Mouse (Mus musculus): ENCODE data around the gene Farsa. TPM values are rescaled to one million over a fixed set of nuclear protein-coding genes. Genes with fewer than 3 reads are reported as not detected.
"Not testable (repeated sequence)": the region's sequence is repeated elsewhere in the genome, so short reads cannot be mapped to it uniquely, and the experiment has no call there.

The Farsa gene
- total RNA-seq, 2 experiments from 2014 or later, result 36.3 to 37.0 TPM

DNA sequence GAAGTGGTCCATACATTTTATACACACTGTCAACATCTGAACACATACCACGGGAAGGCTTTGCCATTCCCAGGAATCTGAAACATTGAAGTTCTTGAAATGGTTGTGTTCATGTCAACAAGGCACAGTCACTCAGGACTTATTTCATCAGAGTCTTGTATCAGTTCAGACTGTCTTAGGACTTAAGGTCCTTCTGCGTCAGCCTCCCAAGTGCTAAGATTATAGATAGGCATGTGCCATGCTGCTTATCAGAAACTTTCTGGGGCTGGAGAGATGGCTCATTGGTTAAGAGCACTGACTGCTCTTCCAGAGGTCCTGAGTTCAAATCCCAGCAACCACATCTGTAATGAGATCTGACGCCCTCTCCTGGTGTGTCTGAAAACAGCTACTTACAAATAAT, 17.6 kb downstream of the Farsa start:
- DNase-seq, result no peak

DNA sequence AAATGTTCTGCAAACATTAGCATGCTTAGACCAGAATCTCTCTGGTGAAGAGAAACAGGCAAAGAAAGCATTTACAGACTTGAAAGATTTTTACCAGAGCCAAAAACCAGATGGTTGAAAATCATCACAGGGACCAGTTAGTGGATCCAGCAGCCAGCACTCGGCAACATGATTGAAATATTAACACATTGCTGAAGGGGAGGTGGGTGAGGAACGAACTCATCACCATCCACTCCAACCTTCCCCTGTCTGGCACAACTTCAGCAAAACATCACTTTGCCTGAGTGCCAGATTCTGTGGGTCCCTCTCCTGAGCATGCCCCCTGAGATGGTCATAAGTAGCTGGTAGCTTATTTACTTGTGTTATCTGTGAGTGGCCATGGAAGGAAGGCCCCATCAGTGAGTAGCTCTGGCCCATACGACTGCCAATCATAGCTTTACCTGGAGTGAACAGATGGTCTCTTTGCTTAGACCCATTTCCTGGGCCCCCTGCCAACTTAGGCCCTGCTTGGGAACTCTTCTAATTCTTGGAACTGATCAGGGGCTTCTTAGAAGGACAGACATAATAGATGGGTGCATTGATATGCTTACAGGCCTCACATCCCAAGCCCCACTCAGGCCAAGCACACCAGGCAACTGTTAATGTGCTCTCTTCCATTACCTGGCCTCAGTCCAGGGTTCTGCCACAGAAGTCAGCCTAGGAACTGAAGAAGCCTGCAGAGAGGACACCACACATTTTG, 20.7 kb downstream of the Farsa start:
- no peak for DNase-seq

DNA sequence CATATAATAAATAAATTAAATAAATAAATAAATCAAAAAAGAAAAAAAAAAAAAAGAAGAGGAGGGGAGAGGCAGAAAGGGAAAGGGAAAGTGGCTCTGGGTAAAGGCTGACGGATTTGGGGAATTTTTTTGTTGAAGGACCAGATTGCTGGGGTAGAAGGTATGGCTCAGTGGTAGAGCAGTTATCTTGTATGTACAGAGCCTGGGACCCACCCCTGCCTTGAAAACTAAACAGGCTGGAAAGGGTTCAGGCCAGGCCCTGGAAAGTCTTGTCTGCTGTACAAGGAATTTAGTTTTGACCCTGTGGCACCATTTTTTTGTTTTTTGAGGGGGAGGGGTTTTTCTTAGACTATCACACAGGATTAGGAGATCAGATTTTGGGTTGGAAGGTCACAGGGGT, 22.1 kb downstream of the Farsa start:
- no peak for DNase-seq

DNA sequence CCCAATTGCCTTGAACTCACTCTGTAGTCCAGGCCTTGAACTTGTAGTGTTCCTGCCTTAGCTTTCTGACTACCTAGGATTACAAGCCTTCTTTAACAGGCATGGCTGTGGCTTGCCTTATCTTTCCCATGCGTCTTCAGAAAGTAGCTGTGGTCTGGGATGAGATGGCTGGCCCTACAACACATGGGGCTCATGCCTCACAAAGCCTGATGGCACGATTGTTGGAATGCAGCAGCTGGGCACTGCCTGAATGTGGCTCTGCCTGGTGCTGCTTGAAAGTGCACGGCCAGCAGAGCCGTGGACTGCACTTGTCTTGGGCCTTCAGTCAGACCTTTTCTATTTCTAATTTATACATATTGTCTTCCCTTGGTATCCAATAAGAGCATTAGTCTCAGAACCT, 27.9 kb downstream of the Farsa start:
- no peak for DNase-seq

DNA sequence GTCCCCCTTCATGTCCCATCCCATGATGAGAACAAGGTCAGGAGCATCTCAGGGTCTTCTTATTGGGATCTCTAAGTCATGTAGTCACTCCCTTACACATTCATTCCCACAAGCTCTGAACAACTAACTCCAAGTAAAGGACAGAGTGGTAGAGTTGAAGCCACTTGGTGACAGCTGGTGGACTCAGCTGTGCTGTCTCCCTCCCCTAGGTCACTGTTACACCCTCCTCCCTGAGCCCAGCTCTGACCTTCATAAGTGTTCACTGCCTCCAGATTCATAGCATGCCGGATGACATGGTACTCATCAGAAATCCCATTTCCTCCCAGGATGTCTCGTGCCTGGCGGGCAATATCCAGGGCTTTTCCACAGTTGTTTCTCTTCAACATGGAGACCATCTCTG, 31.5 kb downstream of the Farsa start:
- no peak for DNase-seq

DNA sequence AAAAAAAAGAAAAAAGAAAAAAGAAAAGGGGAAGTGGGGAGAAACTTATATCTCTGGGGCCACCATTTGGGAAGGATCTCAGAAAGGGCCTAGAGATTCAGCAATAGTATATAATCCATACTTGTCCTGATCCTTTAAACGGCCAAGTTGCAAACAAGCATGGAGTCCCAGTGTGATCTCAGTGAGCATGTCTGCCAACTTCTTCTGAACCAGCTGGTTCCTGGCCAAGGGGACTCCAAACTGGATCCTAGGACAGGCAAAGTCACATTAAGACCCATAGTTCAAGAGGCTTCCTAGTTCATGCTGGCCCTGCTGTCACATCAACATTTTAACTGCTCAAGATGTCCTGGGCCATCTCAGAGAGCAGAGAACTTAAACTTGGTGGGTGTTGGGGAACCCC, 32.4 kb downstream of the Farsa start:
- DNase-seq, result no peak

DNA sequence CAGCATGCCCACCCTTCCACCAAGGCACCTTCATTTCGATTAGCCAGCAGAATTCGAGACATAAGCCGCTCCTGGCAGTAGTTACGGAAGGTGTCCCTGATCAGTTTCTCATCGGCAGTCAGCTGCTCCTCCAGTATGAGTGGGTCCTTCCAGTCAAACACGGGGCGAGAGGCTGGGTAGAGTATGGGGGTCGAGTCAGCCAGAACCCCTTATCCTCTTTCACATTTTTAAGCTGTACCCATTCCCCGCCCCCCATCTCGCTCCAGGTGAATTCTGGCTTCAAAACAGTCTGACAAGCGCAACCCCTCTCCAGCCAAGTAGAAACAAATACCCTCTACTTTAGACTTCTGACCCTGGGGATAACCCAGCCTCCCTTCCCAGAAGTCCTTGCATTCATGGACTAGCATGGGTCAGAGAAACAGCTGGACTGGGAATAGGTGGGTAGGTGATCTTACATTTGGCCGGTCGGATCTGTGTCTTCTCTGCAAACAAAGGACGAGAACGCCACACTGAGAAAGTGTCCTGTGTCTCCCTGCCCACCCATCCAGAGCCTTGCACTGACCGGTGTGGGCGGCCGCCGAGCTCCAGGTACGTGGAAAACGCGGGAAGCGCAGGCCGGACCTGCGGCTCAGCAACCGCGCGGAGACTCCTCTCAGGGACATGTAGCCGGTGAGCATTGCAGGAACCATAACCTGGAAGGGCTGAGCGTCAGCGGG, 36.4 kb downstream of the Farsa start:
- no peak for DNase-seq

DNA sequence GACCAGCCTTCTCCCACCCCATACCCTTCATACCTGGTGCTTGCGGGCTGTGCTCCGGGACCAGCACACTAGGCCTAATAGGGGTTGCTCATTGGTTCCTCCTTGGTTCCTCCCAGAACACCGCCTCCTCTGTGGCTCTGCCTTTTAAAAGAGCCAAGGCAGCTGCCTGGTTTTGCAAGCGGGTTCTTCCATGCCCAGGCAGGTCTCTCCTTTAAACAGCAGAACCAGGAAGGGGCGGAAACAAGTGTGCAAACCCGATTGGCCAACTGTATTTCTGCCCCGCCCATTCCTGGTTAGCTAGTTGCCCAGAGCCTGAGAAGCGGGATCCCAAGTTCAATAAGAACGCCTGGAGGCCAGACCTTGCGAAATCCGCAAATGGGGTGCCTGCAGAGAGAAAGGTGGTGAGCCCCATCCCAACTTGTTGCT, 36.9 kb downstream of the Farsa start, which contains the start of gene Gcdh:
Gene Gcdh, minus strand, starts transcription at position 213 of the 426 bp plus-strand sequence.
- DNase-seq, result peak; percentile 91

DNA sequence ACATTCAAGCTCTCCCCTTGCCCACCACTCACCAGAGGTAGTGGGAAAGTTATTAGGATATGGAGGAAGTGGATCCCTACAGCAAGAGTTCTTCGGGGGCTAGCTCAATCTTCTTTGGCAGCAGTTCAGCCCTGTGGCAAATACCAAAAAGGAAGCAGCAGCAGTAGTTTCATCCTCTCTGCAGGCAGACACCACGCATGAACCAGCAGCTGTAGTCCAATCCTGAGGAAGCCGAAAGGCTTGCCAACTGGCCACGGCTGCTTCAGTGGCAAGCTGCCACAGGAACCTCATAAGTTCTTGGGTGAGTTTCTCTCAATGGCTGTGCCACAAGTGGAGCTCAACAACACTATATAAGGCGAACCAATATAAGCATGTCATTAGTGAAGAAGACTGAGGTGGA, 39.2 kb downstream of the Farsa start:
- DNase-seq, result no peak

DNA sequence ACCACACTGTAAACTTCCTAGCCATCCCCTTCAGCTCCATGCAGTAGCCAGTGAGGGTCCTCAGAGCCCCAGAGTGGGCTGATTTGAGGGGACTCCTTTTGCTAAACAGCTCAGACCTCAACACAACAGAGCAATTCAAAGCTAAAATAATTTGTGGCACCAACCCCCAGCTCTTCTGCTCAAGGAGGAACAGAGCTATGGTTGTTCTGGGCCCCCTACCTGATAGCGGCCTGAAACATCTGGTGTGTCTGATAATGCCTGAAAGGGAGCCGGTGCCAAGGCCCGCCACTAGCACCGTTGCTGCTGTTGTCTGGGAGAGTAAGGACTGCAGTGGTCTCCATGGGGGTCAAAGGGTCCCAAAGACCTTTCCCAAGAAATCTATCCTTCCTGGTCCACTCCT, 44.3 kb downstream of the Farsa start:
- DNase-seq, result no peak

DNA sequence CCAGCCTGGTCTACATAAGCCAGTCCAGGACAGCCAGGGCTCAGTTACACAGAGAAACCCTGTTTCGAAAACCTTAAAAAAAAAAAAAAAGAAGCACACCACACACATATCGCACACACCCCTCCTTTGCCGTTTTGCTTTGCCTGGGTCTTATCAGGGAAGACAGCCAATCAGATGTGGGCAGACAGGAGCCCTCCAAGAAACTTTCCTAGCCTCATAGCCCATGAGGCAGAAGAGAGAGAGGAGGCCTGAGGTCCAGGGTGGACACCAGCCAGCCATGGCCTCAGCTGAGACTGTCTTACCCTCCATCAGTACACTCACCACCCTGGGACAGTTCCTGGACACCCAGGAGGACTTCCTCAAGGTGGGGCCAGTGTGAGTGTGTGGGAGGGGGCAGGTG, 45.0 kb downstream of the Farsa start, which contains the start of gene Klf1:
Gene Klf1, plus strand, starts transcription at position 177 of the 400 bp plus-strand sequence.
- no peak for DNase-seq

DNA sequence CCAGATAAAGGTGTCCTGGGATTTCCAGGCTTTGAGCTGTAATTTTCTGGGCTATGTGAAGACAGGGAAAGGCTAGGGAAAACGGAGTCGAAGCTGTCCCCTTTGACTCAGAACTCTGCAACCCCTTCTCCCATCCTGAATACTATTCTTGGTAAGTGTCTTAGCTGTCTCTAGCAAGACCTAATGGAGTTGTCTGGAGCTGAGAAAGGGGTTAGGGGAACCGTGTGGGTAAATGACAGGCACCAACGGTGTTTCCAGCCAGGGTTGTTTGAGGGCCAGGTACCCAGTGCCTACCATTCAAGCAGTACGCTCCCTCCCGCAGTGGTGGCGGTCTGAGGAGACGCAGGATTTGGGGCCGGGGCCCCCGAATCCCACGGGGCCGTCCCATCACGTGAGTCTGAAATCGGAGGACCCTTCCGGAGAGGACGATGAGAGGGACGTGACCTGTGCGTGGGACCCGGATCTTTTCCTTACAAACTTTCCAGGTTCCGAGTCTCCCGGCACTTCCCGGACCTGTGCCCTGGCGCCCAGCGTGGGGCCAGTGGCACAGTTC, 45.7 kb downstream of the Farsa start:
- no peak for DNase-seq

DNA sequence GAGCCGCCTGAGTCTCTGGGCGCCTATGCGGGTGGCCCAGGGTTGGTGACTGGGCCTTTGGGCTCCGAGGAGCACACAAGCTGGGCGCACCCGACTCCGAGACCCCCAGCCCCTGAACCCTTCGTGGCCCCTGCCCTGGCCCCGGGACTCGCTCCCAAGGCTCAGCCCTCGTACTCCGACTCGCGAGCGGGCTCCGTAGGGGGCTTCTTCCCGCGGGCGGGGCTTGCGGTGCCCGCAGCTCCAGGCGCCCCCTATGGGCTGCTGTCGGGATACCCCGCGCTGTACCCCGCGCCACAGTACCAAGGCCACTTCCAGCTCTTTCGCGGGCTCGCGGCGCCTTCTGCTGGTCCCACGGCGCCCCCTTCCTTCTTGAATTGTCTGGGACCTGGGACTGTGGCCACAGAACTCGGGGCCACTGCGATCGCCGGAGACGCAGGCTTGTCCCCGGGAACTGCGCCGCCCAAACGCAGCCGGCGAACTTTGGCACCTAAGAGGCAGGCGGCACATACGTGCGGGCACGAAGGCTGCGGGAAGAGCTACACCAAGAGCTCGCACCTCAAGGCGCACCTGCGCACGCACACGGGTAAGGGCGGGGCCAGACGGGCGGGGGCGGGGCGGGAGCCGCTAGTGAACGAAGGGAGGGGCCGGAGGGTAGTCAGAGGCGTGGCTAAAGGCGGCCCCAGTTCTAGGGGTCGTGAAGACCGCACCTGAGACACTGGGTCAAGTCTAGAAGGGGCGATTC, 46.3 kb downstream of the Farsa start:
- DNase-seq, result peak; percentile 96

DNA sequence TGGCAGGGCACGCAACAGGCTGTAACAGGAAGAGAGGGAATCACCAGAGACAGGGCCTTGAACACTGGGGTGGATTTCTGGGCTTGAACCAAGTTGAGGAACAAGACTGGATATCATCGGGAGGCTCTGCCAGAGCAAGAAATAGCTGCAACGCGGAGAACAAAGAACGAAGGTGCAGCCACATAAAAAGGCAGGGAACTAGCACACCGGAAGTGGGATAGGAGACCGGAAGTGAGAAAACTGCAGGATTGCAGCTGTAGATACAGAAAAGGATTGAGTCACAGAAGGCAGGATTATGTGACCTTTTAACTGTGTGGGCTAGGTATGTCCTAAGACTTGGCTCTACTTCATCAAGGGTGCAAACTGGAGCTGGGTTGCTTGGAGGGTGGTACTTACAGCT, 47.6 kb downstream of the Farsa start:
- no peak for DNase-seq

DNA sequence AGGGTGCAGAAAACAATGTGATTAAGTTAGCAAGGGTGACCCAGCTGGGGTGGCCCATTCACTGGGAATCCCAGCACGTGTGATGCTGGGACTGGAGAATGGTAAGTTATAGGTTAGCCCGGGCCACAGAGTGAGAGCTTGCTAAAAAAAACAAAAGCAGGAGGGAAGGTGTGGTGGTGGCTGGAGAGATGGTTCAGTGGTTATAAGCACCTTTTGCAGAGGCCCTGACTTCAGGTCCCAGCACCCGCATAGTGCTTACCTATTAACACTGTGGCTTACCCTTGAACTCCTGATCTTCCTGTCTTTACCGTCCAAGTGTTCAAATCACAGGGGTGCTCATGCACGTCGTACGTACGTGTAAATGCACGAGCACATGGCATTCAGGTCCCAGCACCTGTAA, 50.2 kb downstream of the Farsa start:
- no peak for DNase-seq

DNA sequence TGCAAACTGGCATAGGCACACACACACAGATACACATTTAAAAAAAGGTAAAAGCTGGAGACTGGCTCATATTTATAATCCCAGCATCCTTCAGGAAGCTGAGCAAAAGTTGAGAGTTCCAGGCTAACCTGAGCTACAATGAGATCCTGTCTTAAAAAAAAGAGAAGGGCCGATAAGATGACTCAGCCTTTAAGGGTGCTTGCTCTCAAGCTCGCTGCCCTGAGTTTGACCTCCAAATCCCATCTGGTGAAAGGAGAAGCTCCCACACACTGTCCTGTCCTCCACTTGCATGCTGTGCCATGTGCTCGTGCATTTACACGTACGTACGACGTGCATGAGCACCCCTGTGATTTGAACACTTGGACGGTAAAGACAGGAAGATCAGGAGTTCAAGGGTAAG, 50.7 kb downstream of the Farsa start:
- no peak for DNase-seq

DNA sequence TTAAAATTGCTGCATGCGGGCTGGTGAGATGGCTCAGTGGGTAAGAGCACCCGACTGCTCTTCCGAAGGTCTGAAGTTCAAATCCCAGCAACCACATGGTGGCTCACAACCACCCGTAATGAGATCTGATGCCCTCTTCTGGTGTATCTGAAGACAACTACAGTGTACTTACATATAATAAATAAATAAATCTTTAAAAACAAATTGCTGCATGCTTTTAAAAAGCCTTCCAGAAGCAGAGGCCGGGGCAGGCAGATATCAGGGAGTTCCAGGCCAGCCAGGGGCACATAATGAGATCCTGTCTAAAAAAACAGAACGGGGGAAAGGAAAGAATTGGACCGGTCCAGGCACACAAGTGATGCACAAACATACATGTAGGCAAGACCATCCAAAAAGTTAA, 51.2 kb downstream of the Farsa start:
- DNase-seq, result not testable (repeated sequence)

DNA sequence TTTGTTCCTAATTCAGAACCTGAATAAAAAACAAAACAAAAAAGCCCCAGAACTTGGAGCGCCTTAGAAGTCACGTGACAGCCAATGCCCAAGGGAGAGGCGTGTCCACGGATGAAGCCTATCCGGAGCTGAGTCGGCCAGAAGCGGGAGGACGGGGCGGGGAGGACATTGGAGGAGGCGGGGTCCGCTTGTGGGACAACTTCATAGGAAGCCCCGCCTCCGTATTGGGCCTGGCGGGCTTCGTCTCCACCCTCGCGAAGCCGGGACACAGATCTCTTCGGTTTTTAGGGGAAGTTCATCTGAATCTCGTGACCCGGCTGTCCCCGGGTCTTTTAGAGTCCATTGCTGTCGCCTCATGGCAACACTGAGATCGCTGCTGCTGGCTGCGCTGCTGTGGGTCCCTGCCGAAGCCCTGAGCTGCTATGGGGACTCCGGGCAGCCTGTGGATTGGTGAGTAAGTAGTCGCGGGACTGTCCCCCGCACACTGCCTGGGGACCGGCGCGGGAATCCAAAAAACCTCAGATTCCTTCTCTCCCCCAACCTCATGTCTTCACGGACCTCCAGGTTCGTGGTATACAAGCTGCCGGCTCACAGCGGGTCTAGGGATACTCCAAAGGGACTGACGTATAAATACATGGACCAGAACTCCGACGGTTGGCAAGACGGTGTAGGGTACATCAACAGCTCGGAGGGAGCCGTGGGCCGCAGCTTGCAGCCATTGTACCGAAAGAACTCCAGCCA, 51.8 kb downstream of the Farsa start, which contains the start of gene Dnase2a:
Gene Dnase2a, plus strand, starts transcription at position 140 of the 741 bp plus-strand sequence.
- DNase-seq, result peak; percentile 97

DNA sequence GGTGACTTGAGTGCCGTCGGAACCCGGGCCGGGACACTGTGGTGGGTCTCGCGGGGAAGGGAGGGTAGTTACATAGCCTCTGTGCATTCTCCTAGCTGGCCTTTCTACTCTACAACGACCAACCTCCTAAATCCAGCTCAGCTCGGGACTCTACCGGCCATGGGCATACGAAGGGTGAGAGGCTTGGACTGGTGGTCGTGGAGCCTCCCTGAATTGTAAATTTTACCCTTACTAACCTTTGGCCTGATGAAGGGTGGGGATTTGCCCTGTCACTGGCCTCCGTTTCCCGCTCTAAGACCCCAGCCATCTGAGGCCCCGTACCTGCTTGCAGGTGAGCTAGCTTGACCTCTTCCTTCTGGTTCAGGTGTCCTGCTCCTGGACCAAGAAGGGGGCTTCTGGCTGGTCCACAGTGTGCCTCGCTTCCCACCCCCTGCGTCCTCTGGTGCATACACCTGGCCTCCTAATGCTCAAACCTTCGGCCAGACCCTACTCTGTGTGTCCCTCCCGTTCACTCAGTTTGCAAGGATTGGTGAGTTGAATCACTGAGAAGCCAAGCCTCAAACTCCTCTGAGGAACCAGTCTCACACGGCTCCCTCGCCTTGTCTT, 52.5 kb downstream of the Farsa start:
- DNase-seq, result no peak

DNA sequence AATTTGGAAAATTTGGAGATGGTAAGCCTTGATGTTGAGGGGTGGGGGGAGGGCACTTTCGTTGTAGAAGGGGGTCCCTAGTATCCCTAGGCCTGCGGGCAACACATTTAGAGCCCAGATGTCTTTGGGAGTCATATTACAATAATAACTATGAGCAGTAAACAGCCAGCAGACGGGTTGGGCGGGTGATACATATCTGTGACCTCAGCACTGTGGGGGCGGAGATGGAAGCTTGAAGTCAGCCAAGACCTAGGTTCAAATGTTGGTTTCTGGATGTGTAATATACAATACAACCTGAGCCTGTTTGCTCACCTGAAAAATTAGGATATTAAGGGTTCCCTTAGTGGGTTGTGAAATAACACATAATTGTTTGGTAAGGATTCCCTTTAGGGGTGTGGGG, 53.2 kb downstream of the Farsa start:
- DNase-seq, result no peak

DNA sequence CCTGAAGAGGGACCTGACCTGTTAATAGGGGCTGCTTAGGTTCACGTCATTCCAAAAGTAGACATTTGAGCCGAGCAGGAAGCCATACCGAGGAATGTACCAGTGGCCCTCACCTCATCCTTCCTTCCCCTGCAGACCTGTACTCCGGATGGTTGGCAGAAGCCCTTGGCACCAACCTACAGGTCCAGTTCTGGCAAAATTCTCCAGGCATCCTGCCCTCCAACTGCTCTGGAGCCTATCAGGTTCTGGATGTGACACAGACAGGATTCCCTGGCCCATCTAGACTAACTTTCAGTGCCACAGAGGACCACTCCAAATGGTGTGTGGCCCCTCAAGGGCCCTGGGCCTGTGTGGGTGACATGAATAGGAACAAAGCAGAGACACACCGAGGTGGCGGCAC, 53.8 kb downstream of the Farsa start:
- DNase-seq, result no peak

DNA sequence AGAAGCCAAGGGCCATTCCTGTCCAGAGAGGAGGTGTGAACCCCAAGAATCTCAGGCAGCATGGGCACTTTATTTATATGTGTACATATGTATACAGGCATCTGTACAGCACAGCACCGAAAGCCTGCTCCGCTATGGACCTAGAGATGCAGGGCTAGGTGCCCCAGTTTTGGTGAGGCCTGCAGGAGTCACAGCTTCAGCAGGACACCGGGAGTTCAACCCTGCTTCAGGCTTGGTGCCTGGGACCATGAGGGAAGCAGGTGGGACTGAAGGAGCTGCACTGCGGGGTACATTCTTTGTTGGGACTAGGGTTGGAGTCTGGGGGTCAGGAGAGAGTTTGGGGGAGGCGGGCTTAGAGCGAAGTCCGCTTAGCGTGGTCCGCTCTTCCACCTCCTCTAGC, 55.1 kb downstream of the Farsa start:
- DNase-seq, result no peak
